Mouse (Mus musculus): ENCODE measurements around the gene Vhl.
"Not testable (repeated sequence)": the region's sequence is repeated elsewhere in the genome, so short reads cannot be mapped to it uniquely, and the experiment has no call there.

The Vhl gene

DNA sequence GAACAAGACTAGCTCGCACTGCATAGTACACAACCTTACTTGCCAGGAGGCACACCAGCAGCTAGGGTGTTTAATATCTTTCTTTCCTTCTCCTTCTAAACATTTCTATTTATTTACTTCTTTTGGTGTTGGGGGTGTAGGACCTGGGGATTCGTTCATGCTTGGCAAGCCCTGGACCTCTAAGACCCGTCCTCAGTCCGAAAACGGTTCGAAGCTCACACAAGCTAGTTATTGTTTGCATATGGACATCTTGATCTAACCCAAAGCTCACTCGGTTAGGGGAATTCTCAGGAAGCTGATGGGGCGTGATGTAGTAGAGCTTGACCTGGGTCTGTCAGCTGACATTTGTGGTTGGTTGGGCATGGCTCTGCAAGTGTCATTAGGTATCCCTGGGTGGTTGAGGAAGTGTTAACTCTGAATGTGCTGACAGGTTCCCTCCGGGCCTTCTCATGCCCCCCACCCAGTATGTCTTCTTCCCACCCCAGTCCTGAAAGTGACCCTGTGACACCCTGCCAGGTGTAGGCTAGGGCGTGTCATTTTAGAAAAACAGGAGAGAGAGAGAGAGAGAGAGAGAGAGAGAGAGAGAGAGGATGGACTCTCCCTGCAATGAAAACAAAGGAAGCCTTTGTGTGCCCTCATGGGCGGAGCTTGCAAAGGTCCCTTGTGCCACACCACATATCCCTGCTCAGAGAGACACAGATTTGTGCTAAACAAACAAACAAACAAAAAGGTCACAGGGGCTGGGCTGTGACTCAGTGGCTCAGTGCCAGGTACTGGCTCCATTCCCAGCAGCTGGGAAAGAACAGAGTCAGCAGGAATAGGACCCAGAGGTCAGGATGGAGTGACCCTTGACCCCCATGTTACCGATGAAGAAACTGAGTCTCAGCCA lies 37.8 kb downstream of the Vhl start:
- peak; percentile 77 for DNase-seq (ENCODE audit: inconsistent ontology term)

DNA sequence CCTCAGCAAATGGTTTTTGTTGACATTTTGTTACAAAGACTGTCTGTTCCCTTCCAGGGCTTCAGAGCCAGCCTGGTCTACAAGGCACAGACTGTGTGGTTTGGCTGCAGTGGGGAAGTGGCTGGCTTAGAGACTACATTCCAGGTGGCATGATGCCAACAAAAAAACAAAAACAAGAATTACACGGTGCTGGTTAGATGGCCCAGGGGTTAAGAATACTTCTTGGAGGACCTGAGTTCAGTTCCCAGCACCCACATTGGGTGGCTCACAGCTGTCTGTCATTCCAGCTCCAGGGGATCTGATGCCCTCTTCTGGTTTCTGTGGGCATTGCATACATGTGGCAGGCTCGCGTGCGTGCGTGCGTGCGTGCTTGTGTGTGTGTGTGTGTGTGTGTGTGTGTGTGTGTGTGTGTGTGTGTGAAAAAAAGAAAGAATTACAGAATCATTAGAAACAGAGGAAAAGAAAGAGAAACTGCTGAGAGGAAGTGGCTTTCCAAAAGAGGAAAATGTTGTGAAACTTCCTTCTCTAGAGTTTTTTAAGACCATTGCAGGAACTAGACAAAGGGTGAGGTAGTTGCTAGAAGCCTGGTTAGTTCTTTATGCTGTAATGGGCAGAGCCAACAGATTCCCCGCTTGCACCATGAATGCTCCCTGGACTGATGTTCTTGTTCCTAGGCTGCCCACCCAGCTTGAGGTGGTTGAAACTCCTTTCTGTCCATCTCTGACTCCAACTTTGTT lies 39.4 kb downstream of the Vhl start:
- DNase-seq (ENCODE audit: inconsistent ontology term), result peak; percentile 56

DNA sequence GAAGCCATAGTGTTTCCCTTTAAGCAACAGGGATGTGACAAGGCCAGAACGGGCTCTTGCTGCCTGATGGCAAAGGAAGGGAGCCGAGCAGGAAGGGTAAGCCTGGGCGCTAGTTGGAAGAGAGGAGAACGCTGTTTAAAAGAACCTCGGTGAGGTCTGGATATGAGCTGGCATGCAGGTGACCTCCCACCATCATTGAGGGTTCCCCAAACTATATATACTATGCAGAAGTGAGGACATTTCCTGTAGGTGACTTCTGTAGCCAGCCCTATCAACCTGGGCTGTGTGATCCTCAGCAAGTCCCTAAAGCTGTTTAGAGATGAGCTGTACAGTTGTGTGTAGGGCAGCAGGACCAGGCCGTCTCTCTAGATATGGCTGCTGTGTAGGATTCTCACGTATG lies 40.5 kb downstream of the Vhl start:
- no peak for DNase-seq (ENCODE audit: inconsistent ontology term)

DNA sequence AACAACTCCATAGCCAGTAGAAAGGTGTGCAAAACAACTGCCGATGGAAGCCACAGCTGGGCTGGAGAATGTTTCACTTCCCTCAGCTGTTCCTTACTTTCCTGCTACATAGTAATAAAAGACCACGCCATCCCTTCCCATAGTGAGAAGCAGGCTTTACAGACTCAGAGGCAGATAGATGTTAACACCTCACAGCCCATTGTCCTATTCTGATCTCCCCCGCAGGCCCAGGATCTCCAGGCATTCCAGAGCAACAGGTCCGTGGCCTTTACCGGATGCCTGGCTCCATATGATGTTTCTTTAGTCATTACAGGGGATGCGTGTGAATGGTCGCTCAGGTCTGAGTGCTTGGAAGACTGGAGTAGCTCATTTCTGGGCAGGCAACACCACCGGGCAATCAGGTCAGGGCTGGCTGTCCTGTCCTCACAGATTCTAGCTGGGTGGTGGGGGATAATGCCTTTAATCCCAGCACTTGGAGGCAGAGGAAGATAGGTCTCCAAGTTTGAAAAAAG lies 43.9 kb downstream of the Vhl start:
- DNase-seq (ENCODE audit: inconsistent ontology term), result no peak

DNA sequence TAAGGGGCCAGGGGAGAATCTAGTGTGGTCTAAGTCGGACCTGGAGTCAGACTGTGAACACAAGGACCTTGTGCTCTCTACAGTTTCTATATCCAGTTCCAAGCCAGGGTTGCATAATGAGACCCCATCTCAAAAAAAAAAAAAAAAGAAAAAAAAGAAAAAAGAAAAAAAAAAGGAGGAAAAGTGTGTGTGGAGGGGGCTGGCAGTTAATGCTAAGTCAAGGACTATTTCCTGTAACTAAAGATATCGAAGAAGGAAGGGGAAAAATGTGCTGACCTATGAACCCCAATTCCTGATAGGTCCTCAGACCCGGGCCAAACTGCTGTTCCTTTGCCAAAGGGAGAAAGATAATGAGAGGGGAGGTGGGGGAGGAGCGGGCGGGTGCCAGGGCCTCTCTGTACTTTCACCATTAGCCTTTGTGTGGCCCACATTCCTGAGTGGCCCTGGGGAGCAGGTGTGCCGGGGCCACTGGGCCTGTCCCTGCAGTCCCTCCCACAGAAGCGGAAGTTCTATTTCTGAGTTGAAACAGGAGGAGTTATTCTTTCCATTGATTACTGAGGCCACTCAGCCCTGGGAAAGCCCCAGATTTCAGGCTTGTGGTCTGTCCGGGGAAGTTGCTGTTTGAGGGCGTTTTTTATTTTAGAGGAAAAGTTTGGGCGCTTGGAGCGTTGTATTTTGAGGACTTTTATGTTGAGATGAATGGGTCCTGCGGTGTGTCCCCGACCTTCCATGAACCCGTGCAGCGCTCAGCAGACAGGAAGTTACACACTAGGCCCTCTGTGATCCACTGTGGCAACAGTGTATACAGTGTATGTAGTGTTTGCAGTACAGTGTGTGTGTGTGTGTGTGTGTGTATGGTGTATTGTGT lies 44.8 kb downstream of the Vhl start:
- DNase-seq (ENCODE audit: inconsistent ontology term), result peak; percentile 95

DNA sequence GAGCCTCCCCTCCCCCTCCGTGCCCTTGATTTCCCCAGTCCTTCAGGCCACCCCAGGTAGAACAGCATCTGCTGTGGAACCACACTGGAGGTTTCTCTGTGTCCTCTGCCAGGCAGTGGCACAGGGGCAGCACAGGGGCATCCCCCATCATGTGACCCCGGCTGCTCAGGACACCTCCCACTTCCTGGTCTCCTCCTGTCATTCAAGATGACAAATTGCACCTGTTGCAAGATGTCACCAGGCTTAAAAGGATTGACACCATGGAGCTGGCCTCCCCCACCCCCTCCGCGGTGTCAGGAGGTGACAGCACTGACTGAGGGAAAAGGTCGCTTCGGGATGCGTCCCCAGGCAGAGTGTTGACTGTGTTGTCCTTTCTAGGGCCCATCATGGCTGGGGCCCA lies 46.1 kb downstream of the Vhl start:
- DNase-seq (ENCODE audit: inconsistent ontology term), result no peak

DNA sequence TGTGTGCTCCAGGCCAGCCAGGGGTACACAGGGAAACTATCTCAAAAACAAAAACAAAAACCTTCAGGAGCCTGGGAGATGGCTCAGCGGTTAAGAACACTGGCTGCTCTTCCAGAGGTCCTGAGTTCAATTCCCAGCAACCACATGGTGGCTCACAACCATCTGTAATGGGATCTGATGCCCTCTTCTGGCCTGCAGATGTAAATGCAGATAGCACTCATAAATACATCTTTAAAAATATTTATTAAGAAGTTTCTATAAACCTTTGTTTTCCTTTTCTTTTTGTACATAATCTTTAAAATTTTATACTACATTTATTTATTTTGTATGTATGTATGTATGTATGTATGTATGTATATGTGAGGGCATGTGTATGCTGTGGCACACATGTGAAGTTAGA lies 48.3 kb downstream of the Vhl start:
- DNase-seq (ENCODE audit: inconsistent ontology term), result not testable (repeated sequence)

DNA sequence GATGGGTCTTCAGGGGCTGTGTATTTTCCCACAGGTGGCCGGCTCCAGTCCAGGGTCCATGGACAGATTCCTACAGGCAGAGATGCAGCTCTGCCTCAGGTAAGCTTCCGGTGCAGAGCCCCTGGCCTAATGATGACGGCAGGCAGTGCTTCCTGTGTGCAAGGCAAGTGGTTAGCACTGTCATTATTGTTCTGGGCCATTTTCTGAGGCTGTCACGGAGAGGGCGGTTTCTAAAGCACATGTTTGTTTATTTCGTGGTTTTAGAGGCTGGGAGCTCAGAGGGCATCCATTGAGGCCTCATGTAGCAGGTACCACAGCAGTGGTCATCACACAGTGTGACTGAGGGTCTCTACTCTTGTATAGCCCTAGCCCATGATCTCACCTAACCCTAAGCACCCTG lies 49.2 kb downstream of the Vhl start:
- no peak for DNase-seq (ENCODE audit: inconsistent ontology term)

DNA sequence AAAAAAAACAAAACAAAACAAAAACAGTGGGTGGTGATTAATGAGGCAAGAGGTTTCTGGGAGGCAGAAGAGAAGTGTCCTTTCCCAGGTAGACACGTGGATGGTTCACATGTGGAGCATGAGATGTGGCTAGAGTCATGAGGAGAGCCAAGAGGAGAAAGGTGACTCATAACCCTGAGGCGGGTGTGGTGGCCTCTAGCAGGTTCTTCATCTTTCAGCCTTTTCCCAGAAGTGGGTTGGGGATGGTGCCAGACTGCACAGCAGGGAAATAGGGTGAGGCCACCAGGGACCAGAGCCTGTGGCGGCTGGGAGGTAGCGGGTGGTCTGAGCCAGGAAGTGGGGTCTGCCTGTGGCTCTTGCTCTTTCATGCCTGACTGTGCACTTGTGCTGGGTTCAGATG lies 51.5 kb downstream of the Vhl start:
- peak; percentile 73 for DNase-seq (ENCODE audit: inconsistent ontology term)

DNA sequence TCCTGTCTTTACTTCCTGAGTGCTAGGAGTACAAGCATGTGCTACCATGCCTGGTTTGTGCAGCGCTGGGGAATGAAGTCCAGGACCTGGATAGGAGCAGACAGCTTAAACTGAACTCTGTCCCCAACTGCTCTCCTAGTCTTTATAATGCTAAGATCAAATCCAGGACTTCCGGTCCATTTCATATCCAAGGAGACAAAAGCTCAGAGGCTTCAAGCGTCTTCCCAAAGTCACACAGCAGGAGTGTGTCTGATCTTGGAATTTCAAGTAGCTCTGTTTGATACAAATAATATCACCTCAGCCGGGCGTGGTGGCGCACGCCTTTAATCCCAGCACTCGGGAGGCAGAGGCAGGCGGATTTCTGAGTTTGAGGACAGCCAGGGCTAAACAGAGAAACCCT lies 52.2 kb downstream of the Vhl start:
- DNase-seq (ENCODE audit: inconsistent ontology term), result no peak

DNA sequence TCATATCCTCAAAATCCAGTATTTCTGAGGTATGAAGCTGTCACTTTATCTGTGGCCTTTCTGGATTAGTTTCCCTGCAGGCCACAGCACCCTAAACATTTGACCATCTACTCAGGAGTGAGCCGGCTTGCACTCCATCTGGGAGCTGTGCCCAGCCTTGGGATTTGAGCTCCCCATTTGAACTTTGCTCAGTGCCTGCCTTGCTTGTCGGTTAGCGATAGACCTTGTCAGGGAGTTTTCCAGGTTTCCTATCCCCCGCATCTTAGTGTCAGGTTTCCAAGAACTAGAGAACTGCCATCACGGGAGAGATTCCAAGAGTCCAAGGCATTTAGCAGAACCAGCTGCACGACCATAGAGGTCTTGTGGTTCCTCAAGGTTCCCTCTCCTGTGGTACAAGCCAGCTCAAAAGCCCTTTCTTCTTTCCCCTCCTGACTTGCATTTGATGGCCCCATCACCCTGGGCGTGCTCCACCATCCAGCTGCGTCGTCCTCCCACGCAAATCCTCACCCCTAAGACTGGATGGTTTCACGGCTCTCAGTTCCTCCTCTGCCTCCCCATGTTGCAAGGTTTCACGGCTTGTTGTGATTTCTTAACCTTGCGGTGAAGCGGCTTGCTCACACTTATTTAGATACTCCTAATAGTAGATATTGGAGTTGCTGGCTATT lies 53.4 kb downstream of the Vhl start:
- no peak for DNase-seq (ENCODE audit: inconsistent ontology term)

DNA sequence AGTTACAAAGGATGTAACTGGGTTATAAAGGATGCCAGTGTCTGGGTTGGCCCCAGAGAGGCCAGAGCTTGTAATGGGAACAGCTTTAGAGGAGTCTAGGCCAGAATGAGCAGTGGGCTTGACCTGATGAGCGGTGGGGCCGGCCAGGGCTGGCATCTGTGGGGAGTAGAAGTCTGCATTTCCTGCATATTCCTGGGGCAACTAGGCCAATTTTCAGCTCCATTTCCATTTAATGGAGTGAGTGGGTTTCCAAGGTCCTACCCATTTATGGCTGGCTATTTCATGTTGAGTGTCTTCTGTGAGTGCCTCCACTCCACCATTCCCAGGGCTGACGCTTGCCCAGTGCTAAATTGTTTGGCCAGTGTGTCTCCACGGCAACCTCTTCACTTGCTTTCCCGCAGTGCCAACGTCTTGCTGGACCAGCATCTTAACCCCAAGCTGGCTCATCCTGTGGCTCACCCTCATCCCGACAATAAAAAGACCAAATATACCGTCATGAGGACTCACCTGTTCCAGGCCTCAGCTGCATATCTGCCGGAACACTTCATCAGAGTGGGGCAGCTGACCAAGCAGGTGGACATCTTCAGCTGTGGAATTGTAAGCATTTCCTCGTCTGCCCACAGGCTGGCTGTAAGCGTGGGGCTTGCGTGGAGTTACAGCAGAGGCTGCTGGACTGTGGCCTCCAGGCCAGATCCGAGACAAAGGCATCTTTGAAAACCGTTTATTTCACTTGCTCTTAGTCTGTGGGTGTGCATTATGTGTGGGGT lies 54.7 kb downstream of the Vhl start:
- peak; percentile 92 for DNase-seq (ENCODE audit: inconsistent ontology term)

DNA sequence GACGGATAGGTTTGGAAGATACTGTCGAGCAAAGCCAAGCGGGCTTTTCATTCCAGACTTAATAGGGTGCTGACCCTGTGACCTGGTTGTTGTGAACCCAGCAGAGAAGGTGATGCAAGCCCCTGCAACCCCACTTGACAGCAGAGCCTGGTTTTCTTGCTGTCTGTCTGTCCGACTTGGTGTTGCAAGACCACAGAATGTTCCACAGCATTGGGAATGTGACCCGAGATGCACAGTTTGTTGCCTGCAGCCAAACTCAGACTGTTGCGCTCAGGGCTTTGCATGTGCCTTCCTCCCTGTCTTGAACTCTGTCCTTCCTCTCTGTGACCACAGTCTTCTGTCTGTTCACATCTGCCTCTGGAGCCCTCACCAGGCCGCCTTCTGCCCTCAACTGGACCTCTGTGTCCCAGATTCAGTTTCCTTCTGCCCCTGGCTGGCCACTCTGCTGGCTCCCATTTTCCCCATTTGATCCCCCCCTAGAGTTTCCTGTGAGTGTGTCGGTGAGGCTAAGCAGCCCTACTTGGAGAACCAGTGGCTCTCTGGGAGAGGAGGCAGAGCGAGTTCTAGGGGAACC lies 56.3 kb downstream of the Vhl start:
- DNase-seq (ENCODE audit: inconsistent ontology term), result no peak

Data from Muller cell, postnatal 12 days (primary cell).